Comparison of ENCODE assay signal across 10 mouse cellular contexts in genomic region chr7:28911632-28912031, GRCm38 (mm10). TPM values are rescaled to one million over a fixed set of nuclear protein-coding genes. Genes with fewer than 3 reads are reported as not detected.
DNase-seq lines count a peak whose midpoint lies in the region; ATAC-seq lines count a peak whose summit lies in the region.
"Had no signal": no experiment of that assay in that cellular context is flagged by ENCODE, and none has a peak within 500 bp of the region (broad histone marks: within the 10 kb centered on the region; RNA-seq: fewer than 3 reads in every experiment).

No protein-coding gene starts in this region.

- peak; percentile 45 for DNase-seq in gastrocnemius, adult 18-20 months (ENCODE audit: low spot score)
- DNase-seq in gastrocnemius, postnatal 4 days (ENCODE audit: low spot score in 2 of 2) = no peak
- peak; percentile 83 for DNase-seq in heart, embryonic 10.5 days (ENCODE audit: low spot score)
- peak; percentile 84 for DNase-seq in lung, postnatal 25 days (ENCODE audit: low spot score)
- DNase-seq in cerebellum, postnatal 10 days = no peak
- DNase-seq in cerebellum, postnatal 14 days = no peak
- DNase-seq in layer of hippocampus, postnatal 36 days = no peak
- DNase-seq: B cell, adult 2 months; forebrain, postnatal 0 days had no signal

- no peak overlapping the region for H3K4me3 ChIP-seq in heart, embryonic 10.5 days
- H3K4me3 ChIP-seq in kidney, embryonic 15.5 days (replicated peaks) = no peak overlapping the region

- no peaks in the 10 kb centered on the region for H3K27me3 ChIP-seq in heart, embryonic 10.5 days (ENCODE audit: insufficient read depth, poor library complexity, severe bottlenecking)
- H3K27me3 ChIP-seq in kidney, embryonic 15.5 days = no peaks in the 10 kb centered on the region

- no peak overlapping the region for H3K9ac ChIP-seq in kidney, embryonic 15.5 days
- H3K9ac ChIP-seq: forebrain, postnatal 0 days had no signal

- peak; percentile 67; the same call in 1 of the 2 replicates for ATAC-seq in kidney, embryonic 15.5 days (replicated peaks; ENCODE audit: low FRiP score)
- ATAC-seq: forebrain, postnatal 0 days had no signal

- peak overlapping the region; percentile 76; the same call in 1 of the 2 replicates for H3K27ac ChIP-seq in heart, embryonic 10.5 days
- H3K27ac ChIP-seq in kidney, embryonic 15.5 days = peak overlapping the region; percentile 82

- WGBS in heart, embryonic 10.5 days = 57% methylated on average over 4 of the region's 4 CpGs
- WGBS in kidney, embryonic 15.5 days = 48% methylated on average over 4 of the region's 4 CpGs

- H3K9me3 ChIP-seq in heart, embryonic 10.5 days = no peaks in the 10 kb centered on the region
- H3K9me3 ChIP-seq in kidney, embryonic 15.5 days (replicated peaks) = no peaks in the 10 kb centered on the region

- peaks cover 13% of the 10 kb centered on the region for H3K4me1 ChIP-seq in heart, embryonic 10.5 days
- H3K4me1 ChIP-seq in kidney, embryonic 15.5 days = peaks cover 19% of the 10 kb centered on the region

- H3K4me2 ChIP-seq in kidney, embryonic 15.5 days = no peak overlapping the region

- H3K36me3 ChIP-seq in heart, embryonic 10.5 days = peaks cover 99% of the 10 kb centered on the region
- H3K36me3 ChIP-seq in kidney, embryonic 15.5 days = peaks cover 100% of the 10 kb centered on the region

RNA-seq across cellular contexts. Expression of gene Capn12, which starts 30.4 kb away (rescaled TPM):
- under 1 TPM; 0.09 TPM for total RNA-seq in gastrocnemius, adult 18-20 months (2021)
- under 1 TPM; 0.10 to 0.20 TPM for total RNA-seq in gastrocnemius, postnatal 4 days (2021)
- polyA plus RNA-seq in heart, embryonic 10.5 days (2016; fragmentation: Nextera tagmentation; extraction: Ambion mirVana) = 0.20 and 0.34 TPM in 2 replicates
- polyA plus RNA-seq in kidney, embryonic 15.5 days (2015; fragmentation: Nextera tagmentation; extraction: Ambion mirVana) = 0.36 and 0.64 TPM in 2 replicates
- under 1 TPM; 0.22 to 0.35 TPM for total RNA-seq in layer of hippocampus, postnatal 36 days (2021)
- total RNA-seq: forebrain, postnatal 0 days had no signal

RNA-seq across cellular contexts. Expression of gene Lgals7, which starts 48.0 kb away (rescaled TPM):
- total RNA-seq in gastrocnemius, adult 18-20 months (2021) = under 1 TPM in 1 of 2 experiments, not detected in 1; 0.66 TPM
- 1 to 10 TPM in 1 of 2 experiments, under 1 TPM in 1; 0.52 to 2.3 TPM for total RNA-seq in gastrocnemius, postnatal 4 days (2021)
- polyA plus RNA-seq in heart, embryonic 10.5 days (2016; fragmentation: Nextera tagmentation; extraction: Ambion mirVana) = 0.24 and 0.81 TPM in 2 replicates
- polyA plus RNA-seq in kidney, embryonic 15.5 days (2015; fragmentation: Nextera tagmentation; extraction: Ambion mirVana) = 1.9 and 3.1 TPM in 2 replicates
- not detected for total RNA-seq in layer of hippocampus, postnatal 36 days (2021)

RNA-seq across cellular contexts. Expression of gene Actn4, which starts 50.5 kb away (rescaled TPM):
- total RNA-seq in gastrocnemius, adult 18-20 months (2021) = 10 to 100 TPM; 29.6 to 46.1 TPM
- total RNA-seq in gastrocnemius, postnatal 4 days (2021) = 100 to 1,000 TPM; 133 to 160 TPM
- 319 and 371 TPM in 2 replicates for polyA plus RNA-seq in heart, embryonic 10.5 days (2016; fragmentation: Nextera tagmentation; extraction: Ambion mirVana)
- 288 and 312 TPM in 2 replicates for polyA plus RNA-seq in kidney, embryonic 15.5 days (2015; fragmentation: Nextera tagmentation; extraction: Ambion mirVana)
- total RNA-seq in layer of hippocampus, postnatal 36 days (2021) = 100 to 1,000 TPM; 121 to 130 TPM

Comparison
In these comparisons a context has a peak if more than half of its experiments do, and no peak if none do; other contexts are left out.
1. DNase-seq: peak in gastrocnemius, adult 18-20 months (single experiment), heart, embryonic 10.5 days (single experiment) and lung, postnatal 25 days (single experiment); none in gastrocnemius, postnatal 4 days (0 of 2), cerebellum, postnatal 10 days (0 of 2), cerebellum, postnatal 14 days (0 of 2) and layer of hippocampus, postnatal 36 days (0 of 2).